Comparison of ENCODE assay signal across 11 mouse cellular contexts in genomic region chr9:107607036-107607435, GRCm38 (mm10). TPM values are rescaled to one million over a fixed set of nuclear protein-coding genes. Genes with fewer than 3 reads are reported as not detected.
DNase-seq lines count a peak whose midpoint lies in the region; ATAC-seq and TF ChIP-seq lines count a peak whose summit lies in the region.
"Had no signal": no experiment of that assay in that cellular context is flagged by ENCODE, and none has a peak within 500 bp of the region (broad histone marks: within the 10 kb centered on the region; RNA-seq: fewer than 3 reads in every experiment).

No protein-coding gene starts in this region.

- peaks cover 12% of the 10 kb centered on the region for H3K4me1 ChIP-seq in heart, adult 2 months (ENCODE audit: control insufficient read depth, insufficient read depth, low read length)
- H3K4me1 ChIP-seq in embryonic facial prominence, embryonic 12.5 days = peaks cover 64% of the 10 kb centered on the region
- peaks cover 77% of the 10 kb centered on the region for H3K4me1 ChIP-seq in limb, embryonic 14.5 days (ENCODE audit: control insufficient read depth, insufficient read depth, low read length)

- WGBS in heart, adult 2 months = 64% methylated on average over 2 of the region's 2 CpGs
- WGBS in embryonic facial prominence, embryonic 12.5 days = 75% methylated on average over 2 of the region's 2 CpGs
- WGBS in limb, embryonic 14.5 days = 79% methylated on average over 2 of the region's 2 CpGs

- peak overlapping the region; percentile 68 for H3K9ac ChIP-seq in heart, adult 2 months (ENCODE audit: low read depth, low read length)
- H3K9ac ChIP-seq in embryonic facial prominence, embryonic 12.5 days = 0 out of 2 replicates have a peak overlapping the region, but pooled peaks have one; percentile 19
- peak overlapping the region; percentile 32 for H3K9ac ChIP-seq in limb, embryonic 14.5 days (ENCODE audit: low read depth, low read length, severe bottlenecking)

- no peak for DNase-seq in heart, adult 2 months
- no peak for DNase-seq in heart, adult 11 months
- peak; percentile 55 for DNase-seq in kidney, postnatal 10 days
- no peak for DNase-seq in kidney, postnatal 36 days
- no peak for DNase-seq in limb, embryonic 14.5 days (ENCODE audit: low spot score)
- no peak for DNase-seq in left cerebral cortex, adult 18-20 months (ENCODE audit: low spot score in 2 of 2)
- DNase-seq: cerebellum, postnatal 14 days had no signal

- no peaks in the 10 kb centered on the region for H3K36me3 ChIP-seq in heart, adult 2 months (ENCODE audit: control insufficient read depth, insufficient read depth, low read length)
- H3K36me3 ChIP-seq in embryonic facial prominence, embryonic 12.5 days = no peaks in the 10 kb centered on the region
- H3K36me3 ChIP-seq in limb, embryonic 14.5 days (ENCODE audit: control insufficient read depth, insufficient read depth, low read length) = no peaks in the 10 kb centered on the region

- H3K27me3 ChIP-seq in heart, adult 2 months (ENCODE audit: control insufficient read depth, insufficient read depth, low read length) = no peaks in the 10 kb centered on the region
- no peaks in the 10 kb centered on the region for H3K27me3 ChIP-seq in embryonic facial prominence, embryonic 12.5 days
- H3K27me3 ChIP-seq in limb, embryonic 14.5 days (ENCODE audit: control insufficient read depth, insufficient read depth, low read length) = no peaks in the 10 kb centered on the region
- H3K27me3 ChIP-seq: Patski had no signal

- TF ChIP-seq EP300 in heart, adult 2 months (IDR thresholded peaks at IDR 0.05; ENCODE audit: insufficient read depth, low read depth, low read length) = no peak

- H3K79me2 ChIP-seq in heart, adult 2 months (replicated peaks; ENCODE audit: control insufficient read depth, insufficient read depth, low read length) = no peaks in the 10 kb centered on the region

- TF ChIP-seq CTCF in heart, adult 2 months (IDR thresholded peaks at IDR 0.05) = no peak

- intact Hi-C loops in heart, adult 2 months (cut with DNase I) = no loop called here

- H3K27ac ChIP-seq in heart, adult 2 months = peak overlapping the region; percentile 80
- peak overlapping the region; percentile 46; the same call in 1 of the 2 replicates for H3K27ac ChIP-seq in embryonic facial prominence, embryonic 12.5 days
- H3K27ac ChIP-seq in limb, embryonic 14.5 days (replicated peaks; ENCODE audit: low read depth, low read length) = peak overlapping the region; percentile 26; the same call in 1 of the 2 replicates
- H3K27ac ChIP-seq: macrophage had no signal

- ATAC-seq in embryonic facial prominence, embryonic 12.5 days (ENCODE audit: insufficient number of reproducible peaks, insufficient read depth, low FRiP score, low TSS enrichment) = no peak
- ATAC-seq in limb, embryonic 14.5 days (ENCODE audit: low FRiP score, low read depth) = no peak
- no peak for ATAC-seq in monocyte, adult 5-6 weeks (replicated peaks; ENCODE audit: insufficient number of reproducible peaks, low FRiP score, low TSS enrichment, poor library complexity, severe bottlenecking)
- ATAC-seq: Patski had no signal

- no peaks in the 10 kb centered on the region for H3K9me3 ChIP-seq in embryonic facial prominence, embryonic 12.5 days
- H3K9me3 ChIP-seq in limb, embryonic 14.5 days (ENCODE audit: control insufficient read depth, low read length) = no peaks in the 10 kb centered on the region

- peak overlapping the region; percentile 33 for H3K4me2 ChIP-seq in embryonic facial prominence, embryonic 12.5 days (replicated peaks)
- H3K4me2 ChIP-seq in limb, embryonic 14.5 days (replicated peaks; ENCODE audit: low read depth, low read length, severe bottlenecking) = peak overlapping the region; percentile 46

- no peak for TF ChIP-seq POLR2A in heart, adult 2 months (IDR thresholded peaks at IDR 0.05; ENCODE audit: insufficient read depth, low read depth, low read length)
- TF ChIP-seq POLR2A in limb, embryonic 14.5 days (IDR thresholded peaks at IDR 0.05; ENCODE audit: borderline replicate concordance, extremely low read depth, insufficient read depth, insufficient read length) = no peak

- H3K4me3 ChIP-seq in heart, adult 2 months = peak overlapping the region; percentile 33; the same call in 1 of the 2 replicates
- H3K4me3 ChIP-seq in embryonic facial prominence, embryonic 12.5 days = no peak overlapping the region
- H3K4me3 ChIP-seq in limb, embryonic 14.5 days (replicated peaks; ENCODE audit: low read length) = peak overlapping the region; percentile 22

RNA-seq across cellular contexts. Expression of gene Sema3b, which starts 2.0 kb away (rescaled TPM):
- total RNA-seq in heart, adult 2 months (2021) = 10 to 100 TPM; 19.9 to 24.2 TPM
- 33.7 and 39.1 TPM in 2 replicates for polyA plus RNA-seq in heart, adult 2 months (2012; rRNA removed)
- 3.8 and 6.9 TPM in 2 replicates for polyA plus RNA-seq in embryonic facial prominence, embryonic 12.5 days (2016; fragmentation: Nextera tagmentation; extraction: Ambion mirVana)
- polyA plus RNA-seq in limb, embryonic 14.5 days (2012; rRNA removed) = 23.2 and 23.7 TPM in 2 replicates
- polyA plus RNA-seq in limb, embryonic 14.5 days (2014; fragmentation: Nextera tagmentation; extraction: Ambion mirVana) = 7.7 and 11.2 TPM in 2 replicates
- total RNA-seq in left cerebral cortex, adult 18-20 months (2021) = 1 to 10 TPM; 3.5 to 4.5 TPM
- total RNA-seq in monocyte, adult 5-6 weeks (2017) = 0.10 TPM in 1 of 3 replicates, not detected in the others
- polyA plus RNA-seq: macrophage had no signal

RNA-seq across cellular contexts. Expression of gene Ifrd2, which starts 19.6 kb away (rescaled TPM):
- total RNA-seq in heart, adult 2 months (2021) = 10 to 100 TPM; 39.9 to 51.4 TPM
- polyA plus RNA-seq in heart, adult 2 months (2012; rRNA removed) = 43.7 and 54.5 TPM in 2 replicates
- polyA plus RNA-seq in embryonic facial prominence, embryonic 12.5 days (2016; fragmentation: Nextera tagmentation; extraction: Ambion mirVana) = 35.8 and 36.9 TPM in 2 replicates
- polyA plus RNA-seq in limb, embryonic 14.5 days (2012; rRNA removed) = 57.3 and 62.6 TPM in 2 replicates
- 55.0 and 56.3 TPM in 2 replicates for polyA plus RNA-seq in limb, embryonic 14.5 days (2014; fragmentation: Nextera tagmentation; extraction: Ambion mirVana)
- total RNA-seq in left cerebral cortex, adult 18-20 months (2021) = 10 to 100 TPM; 11.3 to 11.9 TPM
- 5.5 to 11.1 TPM (median 8.8 TPM) in 3 replicates for total RNA-seq in monocyte, adult 5-6 weeks (2017)

RNA-seq across cellular contexts. Expression of gene Hyal3, which starts 26.4 kb away (rescaled TPM):
- total RNA-seq in heart, adult 2 months (2021) = under 1 TPM; 0.29 to 0.34 TPM
- 0.26 and 0.31 TPM in 2 replicates for polyA plus RNA-seq in heart, adult 2 months (2012; rRNA removed)
- 1.4 and 1.5 TPM in 2 replicates for polyA plus RNA-seq in embryonic facial prominence, embryonic 12.5 days (2016; fragmentation: Nextera tagmentation; extraction: Ambion mirVana)
- polyA plus RNA-seq in limb, embryonic 14.5 days (2012; rRNA removed) = 1.4 and 1.9 TPM in 2 replicates
- polyA plus RNA-seq in limb, embryonic 14.5 days (2014; fragmentation: Nextera tagmentation; extraction: Ambion mirVana) = 1.2 and 1.5 TPM in 2 replicates
- total RNA-seq in left cerebral cortex, adult 18-20 months (2021) = 1 to 10 TPM; 1.6 TPM
- 1.4 TPM in 1 of 3 replicates, not detected in the others for total RNA-seq in monocyte, adult 5-6 weeks (2017)

RNA-seq across cellular contexts. Expression of gene Gnai2, which starts 28.1 kb away (rescaled TPM):
- total RNA-seq in heart, adult 2 months (2021) = 100 to 1,000 TPM; 243 to 250 TPM
- 311 and 386 TPM in 2 replicates for polyA plus RNA-seq in heart, adult 2 months (2012; rRNA removed)
- polyA plus RNA-seq in embryonic facial prominence, embryonic 12.5 days (2016; fragmentation: Nextera tagmentation; extraction: Ambion mirVana) = 439 and 443 TPM in 2 replicates
- polyA plus RNA-seq in limb, embryonic 14.5 days (2012; rRNA removed) = 496 and 627 TPM in 2 replicates
- polyA plus RNA-seq in limb, embryonic 14.5 days (2014; fragmentation: Nextera tagmentation; extraction: Ambion mirVana) = 392 and 411 TPM in 2 replicates
- 100 to 1,000 TPM; 222 to 239 TPM for total RNA-seq in left cerebral cortex, adult 18-20 months (2021)
- total RNA-seq in monocyte, adult 5-6 weeks (2017) = 646 to 794 TPM (median 705 TPM) in 3 replicates

RNA-seq across cellular contexts. Expression of gene Naa80, which starts 28.3 kb away (rescaled TPM):
- 10 to 100 TPM; 14.9 to 17.4 TPM for total RNA-seq in heart, adult 2 months (2021)
- polyA plus RNA-seq in heart, adult 2 months (2012; rRNA removed) = 30.0 and 45.4 TPM in 2 replicates
- polyA plus RNA-seq in embryonic facial prominence, embryonic 12.5 days (2016; fragmentation: Nextera tagmentation; extraction: Ambion mirVana) = 15.0 and 15.4 TPM in 2 replicates
- polyA plus RNA-seq in limb, embryonic 14.5 days (2012; rRNA removed) = 38.7 and 57.8 TPM in 2 replicates
- 17.2 and 18.8 TPM in 2 replicates for polyA plus RNA-seq in limb, embryonic 14.5 days (2014; fragmentation: Nextera tagmentation; extraction: Ambion mirVana)
- 10 to 100 TPM; 10.1 to 13.4 TPM for total RNA-seq in left cerebral cortex, adult 18-20 months (2021)
- total RNA-seq in monocyte, adult 5-6 weeks (2017) = 3.6 to 5.4 TPM (median 5.4 TPM) in 3 replicates

Comparison
In these comparisons a context has a peak if more than half of its experiments do, and no peak if none do; other contexts are left out.
1. H3K27ac ChIP-seq: peak in every context shown above with its lines; median percentile 80 in heart, adult 2 months; 46 in embryonic facial prominence, embryonic 12.5 days; 26 in limb, embryonic 14.5 days.